Mouse (Mus musculus) heart, postnatal 36 days (tissue): Measurements from ENCODE around the gene Lrrc19. TPM values are rescaled to one million over a fixed set of nuclear protein-coding genes. Genes with fewer than 3 reads are reported as not detected.

ENCODE experiments used
- DNase-seq, 2 experiments: peaks; one replicate each; pipeline ENCODE4 v3.0.0; 2021 to 2022
- intact Hi-C: fragments of 180-260 bp; cut with DNase I; formaldehyde crosslinking; loops from one replicate; pipeline ENCODE4 v1.15.1; 2025
- microRNA-seq, 2 experiments: library from miRNA; unstranded; fragments of <30 nt; microRNA quantifications; one replicate each; pipeline ENCODE4 v1.2.0; 2021; ENCODE audit warnings: borderline number of aligned reads in 2 of 2
- total RNA-seq, 2 experiments: library from RNA; stranded (reverse); gene quantifications; 2 replicates each; pipeline ENCODE4 v1.2.3; 2021

Gene Lrrc19
- total RNA-seq, 2 experiments from 2014 or later = not detected

DNA sequence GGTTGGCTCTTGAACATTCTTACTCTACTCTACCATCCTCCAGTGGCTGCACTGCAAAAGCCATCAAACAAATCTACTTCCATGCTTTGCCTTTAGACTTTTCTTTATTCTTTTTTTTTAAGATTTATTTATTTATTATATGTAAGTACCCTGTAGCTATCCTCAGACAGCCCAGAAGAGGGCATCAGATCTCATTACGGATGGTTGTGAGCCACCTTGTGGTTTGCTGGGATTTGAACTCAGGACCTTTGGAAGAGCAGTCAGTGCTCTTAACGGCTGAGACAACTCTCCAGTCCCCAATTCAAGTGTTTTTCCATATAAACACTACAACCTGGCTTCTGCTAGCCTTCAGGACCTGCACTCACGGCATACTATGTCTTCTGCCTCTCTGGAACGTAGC is 48.5 kb downstream of the Lrrc19 start:
- intact Hi-C loops = no loop called here
- no peak for DNase-seq

DNA sequence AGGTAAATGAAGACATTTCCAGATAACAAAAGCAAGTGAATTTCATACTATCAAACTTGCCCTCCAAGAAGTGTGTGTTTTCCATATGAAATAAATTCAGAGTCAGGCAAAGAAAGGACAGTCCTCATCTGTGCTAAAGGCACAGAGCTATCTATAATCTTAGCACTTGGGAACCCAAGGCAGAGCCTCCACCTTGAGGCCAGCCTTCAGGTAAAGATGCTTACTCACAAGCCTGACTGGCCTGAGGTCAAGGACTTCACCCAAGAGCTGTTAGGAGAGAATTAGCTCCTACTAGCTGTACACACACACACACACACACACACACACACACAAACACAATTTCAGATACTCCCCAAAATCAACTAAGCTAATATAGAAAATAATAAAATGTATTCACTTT is 57.2 kb downstream of the Lrrc19 start:
- intact Hi-C loops = no loop called here
- no peak for DNase-seq

DNA sequence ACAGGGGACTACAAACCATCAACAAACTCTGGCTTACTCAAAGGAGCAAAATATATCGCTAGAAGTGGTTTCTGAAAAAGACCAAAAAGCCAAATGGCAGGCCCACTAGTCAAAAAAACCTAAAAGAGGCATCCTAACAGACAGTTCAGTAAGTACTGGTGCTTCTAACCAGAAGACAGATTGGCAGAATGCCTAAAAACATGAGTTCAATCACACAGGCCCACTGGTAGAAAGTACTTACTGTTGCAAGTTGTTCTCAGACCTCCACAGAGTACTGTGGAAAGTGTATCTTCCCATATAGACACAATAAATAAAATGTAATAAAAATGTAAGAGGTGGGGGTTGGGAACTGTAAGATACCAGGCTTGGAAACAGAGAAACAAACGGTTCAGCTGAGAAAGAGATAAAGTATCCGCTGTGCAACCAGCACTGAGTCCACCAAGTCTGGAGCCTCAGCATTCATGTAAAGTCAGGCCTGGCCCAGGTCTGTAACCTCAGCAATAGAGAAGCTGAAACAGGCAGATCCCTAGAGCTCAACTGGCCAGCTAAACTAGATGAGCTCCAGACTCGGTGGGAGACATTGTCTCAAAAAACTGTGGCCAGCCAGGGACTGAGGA is 58.1 kb downstream of the Lrrc19 start:
- no peak for DNase-seq
- intact Hi-C loops = no loop called here

Small RNA genes lying within 50 kb of the gene (microRNA-seq; reads per million reads assigned to microRNA genes)
- gene Mir872 = 561 to 636 reads per million in 2 experiments

Other genes with a start within 250 kb of the Lrrc19 start
- not detected for gene Gm10306, start 93.6 kb downstream of the Lrrc19 start, total RNA-seq
- 1 to 10 TPM; 3.4 to 4.1 TPM for gene Caap1, start 93.3 kb downstream of the Lrrc19 start, total RNA-seq
- 10 to 100 TPM; 47.1 to 47.2 TPM for gene Plaa, start 46.9 kb downstream of the Lrrc19 start, total RNA-seq
- gene Ift74, start 35.7 kb downstream of the Lrrc19 start, total RNA-seq = 1 to 10 TPM; 5.1 to 6.1 TPM
- gene Tek, start 89.1 kb upstream of the Lrrc19 start, total RNA-seq = 10 to 100 TPM; 41.2 to 42.9 TPM